Mouse (Mus musculus): ENCODE results near the gene Clspn.

Clspn gene

DNA sequence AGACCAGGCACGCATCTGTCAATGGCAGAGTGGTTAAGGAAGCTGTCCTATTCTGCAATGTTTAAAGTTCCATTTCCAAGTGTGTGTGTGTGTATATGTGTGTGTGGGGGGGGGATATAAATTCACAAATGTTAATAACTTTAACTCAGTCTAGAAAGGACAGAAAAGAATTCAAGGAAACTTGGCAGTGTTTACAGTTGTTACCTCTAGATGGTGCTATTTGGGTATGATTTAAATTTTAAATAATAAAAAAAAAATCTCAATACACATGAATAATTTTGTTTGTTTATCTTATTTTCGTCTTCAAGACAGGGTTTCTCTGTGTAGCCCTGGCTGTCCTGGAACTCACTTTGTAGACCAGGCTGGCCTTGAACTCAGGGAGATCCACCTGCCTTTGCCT is 75.2 kb downstream of the Clspn start:
- in situ Hi-C loops (cut with MboI, MseI) = no loop called here

DNA sequence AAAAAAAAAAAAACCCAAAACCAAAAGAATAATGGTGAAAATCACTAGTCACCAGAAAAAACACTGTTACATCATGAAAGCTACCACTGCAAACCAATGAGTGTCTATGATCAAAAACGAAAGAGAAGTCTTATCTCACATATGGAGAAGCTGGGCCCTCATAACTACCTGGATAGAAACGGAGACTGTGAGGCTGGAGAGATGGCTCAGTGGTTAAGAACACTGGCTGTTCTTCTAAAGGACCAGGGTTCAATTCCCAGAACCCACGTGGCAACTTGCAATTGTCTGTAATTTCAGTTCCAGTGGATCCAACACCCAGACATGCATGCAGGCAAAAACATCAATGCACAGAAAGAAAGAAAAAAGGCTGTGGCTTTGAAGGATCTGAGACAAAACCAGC is 75.9 kb downstream of the Clspn start:
- in situ Hi-C loops (cut with MboI, MseI) = no loop called here

DNA sequence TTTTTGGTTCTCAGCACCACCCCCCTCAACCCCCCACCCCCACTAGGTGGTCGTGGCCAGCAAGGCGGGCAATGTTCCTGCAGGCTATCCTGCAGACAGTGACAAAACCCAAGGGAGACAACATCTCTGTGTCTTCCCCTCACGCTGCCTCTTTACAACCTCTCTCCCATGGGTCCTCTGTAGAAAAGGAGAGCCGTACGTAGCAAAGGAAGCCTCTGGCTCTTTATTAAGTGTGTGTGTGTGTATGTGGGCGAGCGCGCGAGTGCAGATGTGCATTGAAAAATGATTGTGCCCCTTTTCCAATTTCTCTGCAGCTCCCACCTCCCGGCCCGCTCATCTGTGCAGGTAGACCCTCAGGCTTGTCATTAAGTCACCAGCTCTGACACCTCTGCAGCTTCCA is 79.6 kb downstream of the Clspn start:
- in situ Hi-C loops (cut with MboI, MseI) = no loop called here

DNA sequence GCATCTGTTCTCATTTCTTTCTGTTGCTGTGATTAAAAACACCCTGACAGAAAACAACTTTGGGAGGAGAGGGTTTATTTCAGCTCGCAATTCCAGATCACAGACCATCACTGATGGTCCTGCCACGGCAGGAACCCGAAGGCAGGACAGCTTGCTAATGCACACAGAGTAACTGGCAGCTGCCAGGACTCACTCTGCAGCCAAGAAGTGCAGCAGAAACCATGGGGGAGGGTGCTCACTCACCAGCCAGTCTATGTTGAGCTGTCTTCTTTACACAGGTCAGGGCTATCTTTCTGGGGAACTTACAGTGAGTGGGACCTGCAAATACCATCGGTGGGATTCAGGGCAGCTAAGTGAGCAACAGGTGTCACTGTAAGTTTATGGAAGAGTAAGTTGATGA is 80.7 kb downstream of the Clspn start:
- in situ Hi-C loops (cut with MboI, MseI) = no loop called here

DNA sequence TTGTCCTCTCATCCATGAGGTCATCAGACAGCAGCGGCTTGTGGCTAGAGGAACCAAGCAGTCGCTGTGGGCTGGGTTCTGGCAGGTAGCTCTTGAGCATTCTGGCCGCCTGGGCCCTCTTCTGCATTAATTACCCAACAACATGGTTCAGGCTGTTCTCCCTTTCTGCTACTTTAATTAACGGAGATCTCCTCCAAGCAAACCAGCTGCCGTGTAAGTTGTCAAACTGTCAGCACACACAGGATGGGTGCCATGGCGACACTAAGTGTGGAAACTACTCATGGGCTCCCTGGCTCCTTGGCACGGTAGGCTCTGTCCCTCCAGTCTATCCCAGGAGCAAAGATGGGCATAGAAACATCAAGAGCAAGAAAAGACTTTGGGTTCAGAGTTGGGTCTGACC is 82.6 kb downstream of the Clspn start:
- in situ Hi-C loops (cut with MboI, MseI) = no loop called here

DNA sequence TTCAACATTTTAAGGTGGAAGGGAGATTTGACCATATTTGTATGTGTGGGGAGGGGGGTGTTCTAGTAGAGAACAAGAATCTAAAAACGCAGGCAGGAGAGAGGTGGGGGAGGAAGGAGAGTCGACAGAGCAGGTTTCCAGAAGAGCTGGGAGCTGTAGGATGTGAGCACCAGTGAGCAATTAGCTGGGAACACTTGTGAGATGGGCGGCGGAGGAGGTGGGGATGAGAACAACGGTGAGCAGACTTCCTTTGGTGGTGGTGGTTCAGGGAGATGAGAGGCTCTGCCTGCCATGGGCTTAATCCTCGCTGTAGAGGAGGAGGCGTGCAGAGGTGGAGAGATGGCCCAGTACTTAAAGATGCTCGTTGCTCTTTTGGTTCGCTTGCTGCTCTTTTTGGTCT is 85.2 kb downstream of the Clspn start:
- in situ Hi-C loops (cut with MboI, MseI) = loop anchor here in 1 of 2 experiments (10.0 kb wide), 1 partner anchor 1877 kb away; no protein-coding TSS in a partner anchor

Measured in T-helper 17 cell (primary cell).